7 mouse cellular contexts compared by ENCODE assay signal in genomic region chr11:59847131-59847530, GRCm38 (mm10). TPM values are rescaled to one million over a fixed set of nuclear protein-coding genes. Genes with fewer than 3 reads are reported as not detected.
DNase-seq lines count a peak whose midpoint lies in the region; ATAC-seq and TF ChIP-seq lines count a peak whose summit lies in the region.

No protein-coding gene starts in this region.

- H3K4me1 ChIP-seq in cortical plate, adult 2 months (ENCODE audit: control insufficient read depth, insufficient read depth, low read length) = no peaks in the 10 kb centered on the region
- peaks cover 17% of the 10 kb centered on the region for H3K4me1 ChIP-seq in heart, embryonic 10.5 days
- peaks cover 2% of the 10 kb centered on the region for H3K4me1 ChIP-seq in spleen, adult 2 months (ENCODE audit: control insufficient read depth, insufficient read depth, insufficient read length)

- no peak for TF ChIP-seq POLR2A in cortical plate, adult 2 months (IDR thresholded peaks at IDR 0.05; ENCODE audit: extremely low read depth, insufficient read depth, low read length)
- TF ChIP-seq POLR2A in spleen, adult 2 months (IDR thresholded peaks at IDR 0.05; ENCODE audit: low read depth, low read length) = no peak

- ATAC-seq in megakaryocyte, adult 5-6 weeks (ENCODE audit: poor library complexity, severe bottlenecking) = peak; percentile 65; the same call in 1 of the 2 replicates

- 29% methylated on average over 2 of the region's 2 CpGs for WGBS in heart, embryonic 10.5 days
- 10% methylated on average over 2 of the region's 2 CpGs for whole genome bisulfite sequencing in spleen, adult 2 months

- DNase-seq in CD8-positive naive resting alpha-beta T cell, adult 2 months (ENCODE audit: low read depth in 2 of 2, low spot score in 2 of 2) = peak; percentile 25 to 60
- DNase-seq in NIH3T3 (ENCODE audit: low read depth) = peak; percentile 89
- DNase-seq in heart, embryonic 10.5 days (ENCODE audit: low spot score) = no peak
- DNase-seq in kidney, postnatal 14 days = peak; percentile 42
- DNase-seq in spleen, adult 2 months (ENCODE audit: low read depth in 1 of 2, low spot score in 2 of 2) = peak; percentile 45 to 55

- peak; percentile 52 for TF ChIP-seq CTCF in cortical plate, adult 2 months (IDR thresholded peaks at IDR 0.05; ENCODE audit: extremely low read depth, insufficient read depth, low read length)
- TF ChIP-seq CTCF in spleen, adult 2 months (IDR thresholded peaks at IDR 0.05; ENCODE audit: extremely low read depth, insufficient read depth, insufficient read length, insufficient replicate concordance) = peak; percentile 45; the same call in 1 of the 2 replicates

- no peaks in the 10 kb centered on the region for H3K27me3 ChIP-seq in heart, embryonic 10.5 days (ENCODE audit: insufficient read depth, poor library complexity, severe bottlenecking)
- H3K27me3 ChIP-seq in spleen, adult 2 months (ENCODE audit: control insufficient read depth, insufficient read depth, low read length) = no peaks in the 10 kb centered on the region

- H3K27ac ChIP-seq in cortical plate, adult 2 months (ENCODE audit: insufficient read depth, low read length) = no peak overlapping the region
- no peak overlapping the region for H3K27ac ChIP-seq in heart, embryonic 10.5 days
- H3K27ac ChIP-seq in spleen, adult 2 months (ENCODE audit: insufficient read depth, low read length) = no peak overlapping the region

- peak overlapping the region; percentile 83; the same call in 1 of the 2 replicates for H3K4me3 ChIP-seq in cortical plate, adult 2 months (ENCODE audit: insufficient read depth, low read length)
- peak overlapping the region; percentile 83 for H3K4me3 ChIP-seq in heart, embryonic 10.5 days
- H3K4me3 ChIP-seq in spleen, adult 2 months (ENCODE audit: extremely low read depth, insufficient read depth, insufficient read length) = no peak overlapping the region

- H3K9me3 ChIP-seq in heart, embryonic 10.5 days = no peaks in the 10 kb centered on the region

- 0 out of 2 replicates have a peak, but pooled peaks cover 10% of the 10 kb centered on the region for H3K36me3 ChIP-seq in heart, embryonic 10.5 days
- no peaks in the 10 kb centered on the region for H3K36me3 ChIP-seq in spleen, adult 2 months (ENCODE audit: control insufficient read depth, insufficient read depth, low read length)

RNA-seq across cellular contexts. Expression of gene Cops3, which starts 7.5 kb away (rescaled TPM):
- 47.3 and 48.1 TPM in 2 replicates for polyA plus RNA-seq in cortical plate, adult 2 months (2012; rRNA removed)
- polyA plus RNA-seq in heart, embryonic 10.5 days (2016; fragmentation: Nextera tagmentation; extraction: Ambion mirVana) = 192 and 210 TPM in 2 replicates
- 88.2 and 94.6 TPM in 2 replicates for total RNA-seq in megakaryocyte, adult 5-6 weeks (2015)
- 90.2 and 100 TPM in 2 replicates for total RNA-seq in megakaryocyte, adult 5-6 weeks (2017)
- polyA plus RNA-seq in spleen, adult 2 months (2012; rRNA removed) = 9.1 and 9.9 TPM in 2 replicates

RNA-seq across cellular contexts. Expression of gene Nt5m, which starts 7.9 kb away (rescaled TPM):
- 72.5 and 73.2 TPM in 2 replicates for polyA plus RNA-seq in cortical plate, adult 2 months (2012; rRNA removed)
- 39.4 and 39.9 TPM in 2 replicates for polyA plus RNA-seq in heart, embryonic 10.5 days (2016; fragmentation: Nextera tagmentation; extraction: Ambion mirVana)
- total RNA-seq in megakaryocyte, adult 5-6 weeks (2015) = 9.9 and 13.1 TPM in 2 replicates
- 7.7 and 11.3 TPM in 2 replicates for total RNA-seq in megakaryocyte, adult 5-6 weeks (2017)
- 16.2 and 16.7 TPM in 2 replicates for polyA plus RNA-seq in spleen, adult 2 months (2012; rRNA removed)

RNA-seq across cellular contexts. Expression of gene Flcn, which starts 37.3 kb away (rescaled TPM):
- polyA plus RNA-seq in cortical plate, adult 2 months (2012; rRNA removed) = 51.4 and 51.6 TPM in 2 replicates
- polyA plus RNA-seq in heart, embryonic 10.5 days (2016; fragmentation: Nextera tagmentation; extraction: Ambion mirVana) = 24.7 and 25.0 TPM in 2 replicates
- 11.3 and 11.4 TPM in 2 replicates for total RNA-seq in megakaryocyte, adult 5-6 weeks (2015)
- total RNA-seq in megakaryocyte, adult 5-6 weeks (2017) = 19.9 and 25.3 TPM in 2 replicates
- 43.1 and 48.4 TPM in 2 replicates for polyA plus RNA-seq in spleen, adult 2 months (2012; rRNA removed)

RNA-seq across cellular contexts. Expression of gene Pld6, which starts 59.7 kb away (rescaled TPM):
- polyA plus RNA-seq in cortical plate, adult 2 months (2012; rRNA removed) = 1.9 and 2.0 TPM in 2 replicates
- polyA plus RNA-seq in heart, embryonic 10.5 days (2016; fragmentation: Nextera tagmentation; extraction: Ambion mirVana) = 5.3 and 6.5 TPM in 2 replicates
- not detected in 2 replicates for total RNA-seq in megakaryocyte, adult 5-6 weeks (2015)
- total RNA-seq in megakaryocyte, adult 5-6 weeks (2017) = not detected in 2 replicates
- polyA plus RNA-seq in spleen, adult 2 months (2012; rRNA removed) = 0.69 and 0.96 TPM in 2 replicates
